Mouse (Mus musculus): ENCODE data around the gene Tada3. TPM values are rescaled to one million over a fixed set of nuclear protein-coding genes. Genes with fewer than 3 reads are reported as not detected.
A peak's percentile ranks its signal among the peaks of the same experiment; 100 is the strongest.

The Tada3 gene
- 43.8 and 49.7 TPM in 2 replicates for polyA plus RNA-seq (2014; fragmentation: Nextera tagmentation; extraction: Ambion mirVana)

DNA sequence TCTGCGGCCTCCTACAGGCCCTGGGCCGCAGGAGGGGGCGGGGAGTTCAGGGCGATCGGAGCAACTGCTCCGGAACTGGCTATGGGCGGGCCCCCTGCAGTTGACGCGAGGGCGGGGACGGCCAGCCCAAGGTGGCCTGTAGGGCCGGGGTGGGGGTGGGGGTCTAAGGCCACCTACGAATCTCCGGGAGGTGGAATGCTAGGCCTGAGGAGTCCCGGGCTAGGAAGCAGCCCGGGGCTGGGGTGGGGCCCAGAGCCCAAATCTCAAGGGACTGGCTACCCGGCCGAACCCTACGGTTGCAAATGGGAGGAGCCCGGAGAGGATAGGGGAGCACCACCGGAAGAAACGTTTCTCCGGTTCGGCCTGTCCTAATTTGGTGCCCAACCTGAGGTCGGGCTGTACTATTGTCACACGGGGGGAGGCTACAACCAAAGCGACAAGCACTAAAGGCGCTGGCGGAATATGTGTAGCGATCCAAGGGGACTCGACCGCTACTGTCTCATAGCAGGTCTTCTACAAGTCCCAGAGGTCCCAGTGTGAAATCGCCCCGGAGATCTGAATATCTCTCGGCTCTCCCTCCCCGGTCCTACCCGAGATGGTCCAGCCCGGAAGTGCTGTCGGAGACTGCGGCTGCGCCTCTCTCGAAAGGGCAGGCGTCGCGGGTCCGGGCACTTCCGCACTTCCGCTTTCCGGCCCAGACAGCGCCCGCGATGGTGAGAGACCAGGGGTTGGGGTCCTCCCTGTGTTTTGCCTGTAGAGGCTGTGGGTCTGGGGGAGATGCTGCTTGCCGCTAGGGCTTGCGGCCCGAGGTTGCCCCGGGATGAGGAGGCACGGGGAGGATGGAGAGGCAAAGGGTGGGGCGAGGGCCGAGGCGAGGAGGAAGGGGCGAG is at the start of gene Tada3, which contains the start of gene Arpc4:
TSS of gene Tada3 (minus strand) at position 388 of the 890 bp plus-strand sequence.
TSS of gene Arpc4 (plus strand) at position 620 of the 890 bp plus-strand sequence.
- Histone ChIP-seq H3K36me3 (ENCODE audit: control insufficient read depth, insufficient read depth, low read length) (peaks cover 31% of the 10 kb centered on the region), H3K27me3 (replicated peaks; ENCODE audit: control insufficient read depth, insufficient read depth, low read length) (no peaks in the 10 kb centered on the region), H3K4me1 (replicated peaks; ENCODE audit: control insufficient read depth, insufficient read depth, low read length) (peaks cover 34% of the 10 kb centered on the region), H3K9me3 (ENCODE audit: control insufficient read depth, low read length) (no peaks in the 10 kb centered on the region), H3K4me2 (peak within 1 kb of the TSS; percentile 79), H3K4me3 (ENCODE audit: low read depth, low read length) (peak within 1 kb of the TSS; percentile 78), H3K27ac (ENCODE audit: low read depth, low read length) (peak within 1 kb of the TSS; percentile 96), H3K9ac (ENCODE audit: low read depth, low read length) (peak within 1 kb of the TSS; percentile 90)
- WGBS, result under 1% methylated on average over 61 of the region's 61 CpGs
- ATAC-seq (replicated peaks; ENCODE audit: low FRiP score), result peak; percentile 90
- DNase-seq (ENCODE audit: low spot score), result peak; percentile 92

DNA sequence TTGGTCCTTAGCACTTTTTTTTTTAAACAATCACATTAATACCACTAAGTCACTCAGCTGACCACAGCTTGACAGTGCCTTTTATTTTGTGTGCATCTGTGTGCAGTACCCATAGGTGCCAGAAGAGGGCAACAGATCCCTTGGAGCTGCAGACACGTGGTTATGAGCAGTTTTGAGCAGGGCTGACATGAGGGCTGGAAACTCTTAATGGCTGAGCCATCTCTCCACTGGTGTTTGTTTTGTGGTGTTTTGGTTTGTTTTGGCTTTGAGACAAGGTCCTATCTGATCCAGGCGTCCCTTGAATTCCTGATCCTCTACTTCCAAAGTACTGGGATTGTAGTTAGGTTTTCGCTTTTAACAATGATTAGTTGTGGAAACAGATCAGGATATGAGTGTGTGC is 49.7 kb upstream of the Tada3 start:
- Histone ChIP-seq H3K4me1 (replicated peaks; ENCODE audit: control insufficient read depth, insufficient read depth, low read length) (no peaks in the 10 kb centered on the region), H3K27ac (ENCODE audit: low read depth, low read length) (no peak overlapping the region), H3K9me3 (ENCODE audit: control insufficient read depth, low read length) (no peaks in the 10 kb centered on the region), H3K9ac (ENCODE audit: low read depth, low read length) (no peak overlapping the region), H3K36me3 (ENCODE audit: control insufficient read depth, insufficient read depth, low read length) (no peaks in the 10 kb centered on the region), H3K27me3 (replicated peaks; ENCODE audit: control insufficient read depth, insufficient read depth, low read length) (no peaks in the 10 kb centered on the region), H3K4me3 (ENCODE audit: low read depth, low read length) (no peak overlapping the region), H3K4me2 (no peak overlapping the region)
- no peak for DNase-seq (ENCODE audit: low spot score)
- ATAC-seq (replicated peaks; ENCODE audit: low FRiP score), result no peak
- 64% methylated on average over 3 of the region's 3 CpGs for WGBS

DNA sequence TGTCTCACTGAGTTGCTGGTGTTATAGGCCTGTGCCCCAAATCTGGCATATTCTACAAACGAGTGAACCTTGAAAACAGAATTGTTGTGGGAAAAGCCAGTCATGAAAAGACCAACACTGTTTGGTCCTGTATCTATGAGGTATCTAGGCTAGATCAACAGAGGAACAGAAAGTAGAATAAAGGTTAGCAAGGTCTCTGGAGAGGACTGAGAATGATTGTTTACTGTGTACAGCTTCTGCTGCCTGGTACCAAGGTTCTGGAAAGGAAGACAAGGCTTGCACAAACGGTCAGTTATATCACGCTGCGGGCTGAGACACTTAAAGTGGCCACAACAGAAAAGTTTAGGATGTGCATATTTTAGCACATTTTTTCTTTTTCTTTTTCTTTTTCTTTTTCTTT is 49.0 kb upstream of the Tada3 start:
- DNase-seq (ENCODE audit: low spot score), result no peak
- no peaks in the 10 kb centered on the region for H3K9me3 ChIP-seq (ENCODE audit: control insufficient read depth, low read length)
- H3K36me3 ChIP-seq (ENCODE audit: control insufficient read depth, insufficient read depth, low read length), result no peaks in the 10 kb centered on the region
- H3K9ac ChIP-seq (ENCODE audit: low read depth, low read length), result no peak overlapping the region
- H3K4me2 ChIP-seq, result no peak overlapping the region
- H3K4me1 ChIP-seq (replicated peaks; ENCODE audit: control insufficient read depth, insufficient read depth, low read length), result no peaks in the 10 kb centered on the region
- H3K27ac ChIP-seq (ENCODE audit: low read depth, low read length), result no peak overlapping the region
- 91% methylated on average over 4 of the region's 4 CpGs for WGBS
- H3K4me3 ChIP-seq (ENCODE audit: low read depth, low read length), result no peak overlapping the region
- no peak for ATAC-seq (replicated peaks; ENCODE audit: low FRiP score)
- H3K27me3 ChIP-seq (replicated peaks; ENCODE audit: control insufficient read depth, insufficient read depth, low read length), result no peaks in the 10 kb centered on the region

DNA sequence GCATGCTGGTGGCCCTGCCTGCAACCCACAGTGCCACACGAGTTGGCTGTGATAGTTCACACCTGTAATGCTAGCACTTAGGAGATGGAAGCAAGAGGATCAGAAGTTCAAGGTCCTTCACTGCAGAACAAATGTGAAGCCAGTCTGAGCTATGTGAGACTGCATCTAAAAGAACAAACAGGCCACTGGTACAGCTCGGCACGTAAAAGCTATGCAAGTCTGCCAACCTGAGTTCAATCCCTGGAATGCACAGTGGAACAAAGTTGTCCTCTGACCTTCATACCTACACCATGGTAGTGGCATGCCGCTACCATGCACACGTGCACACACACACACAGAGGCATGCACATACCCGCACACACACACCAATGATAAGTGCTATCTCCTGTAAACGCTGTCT is 46.5 kb upstream of the Tada3 start:
- H3K36me3 ChIP-seq (ENCODE audit: control insufficient read depth, insufficient read depth, low read length), result no peaks in the 10 kb centered on the region
- ATAC-seq (replicated peaks; ENCODE audit: low FRiP score), result no peak
- no peaks in the 10 kb centered on the region for H3K4me1 ChIP-seq (replicated peaks; ENCODE audit: control insufficient read depth, insufficient read depth, low read length)
- no peak overlapping the region for H3K4me3 ChIP-seq (ENCODE audit: low read depth, low read length)
- no peak overlapping the region for H3K9ac ChIP-seq (ENCODE audit: low read depth, low read length)
- no peaks in the 10 kb centered on the region for H3K9me3 ChIP-seq (ENCODE audit: control insufficient read depth, low read length)
- no peak for DNase-seq (ENCODE audit: low spot score)
- H3K27me3 ChIP-seq (replicated peaks; ENCODE audit: control insufficient read depth, insufficient read depth, low read length), result no peaks in the 10 kb centered on the region
- H3K27ac ChIP-seq (ENCODE audit: low read depth, low read length), result no peak overlapping the region
- H3K4me2 ChIP-seq, result no peak overlapping the region
- 72% methylated on average over 7 of the region's 7 CpGs for WGBS

DNA sequence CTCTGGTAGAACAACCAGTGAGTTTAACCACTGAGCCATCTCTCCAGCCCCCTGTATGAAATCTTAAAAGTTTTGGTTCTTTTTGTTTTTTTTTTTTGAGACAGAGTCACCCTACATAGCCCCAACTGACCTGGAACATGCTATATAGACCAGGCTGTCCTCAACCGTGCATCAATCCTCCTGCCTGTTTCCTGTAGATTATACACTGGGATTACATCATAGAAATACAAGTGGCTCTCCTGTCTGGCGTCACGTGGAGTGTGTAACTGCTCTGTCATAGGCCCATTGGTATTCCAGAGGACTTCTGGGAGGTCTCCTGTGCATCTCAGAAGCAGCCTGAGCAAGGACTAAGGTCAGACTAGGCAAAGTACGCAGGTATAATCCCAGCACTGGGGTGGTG is 45.3 kb upstream of the Tada3 start:
- no peak for ATAC-seq (replicated peaks; ENCODE audit: low FRiP score)
- no peak for DNase-seq (ENCODE audit: low spot score)
- Histone ChIP-seq H3K4me1 (replicated peaks; ENCODE audit: control insufficient read depth, insufficient read depth, low read length) (peaks cover 6% of the 10 kb centered on the region), H3K36me3 (ENCODE audit: control insufficient read depth, insufficient read depth, low read length) (no peaks in the 10 kb centered on the region), H3K4me3 (ENCODE audit: low read depth, low read length) (no peak overlapping the region), H3K9ac (ENCODE audit: low read depth, low read length) (no peak overlapping the region), H3K27ac (ENCODE audit: low read depth, low read length) (no peak overlapping the region), H3K9me3 (ENCODE audit: control insufficient read depth, low read length) (no peaks in the 10 kb centered on the region), H3K4me2 (no peak overlapping the region), H3K27me3 (replicated peaks; ENCODE audit: control insufficient read depth, insufficient read depth, low read length) (no peaks in the 10 kb centered on the region)
- 45% methylated on average over 4 of the region's 4 CpGs for WGBS

DNA sequence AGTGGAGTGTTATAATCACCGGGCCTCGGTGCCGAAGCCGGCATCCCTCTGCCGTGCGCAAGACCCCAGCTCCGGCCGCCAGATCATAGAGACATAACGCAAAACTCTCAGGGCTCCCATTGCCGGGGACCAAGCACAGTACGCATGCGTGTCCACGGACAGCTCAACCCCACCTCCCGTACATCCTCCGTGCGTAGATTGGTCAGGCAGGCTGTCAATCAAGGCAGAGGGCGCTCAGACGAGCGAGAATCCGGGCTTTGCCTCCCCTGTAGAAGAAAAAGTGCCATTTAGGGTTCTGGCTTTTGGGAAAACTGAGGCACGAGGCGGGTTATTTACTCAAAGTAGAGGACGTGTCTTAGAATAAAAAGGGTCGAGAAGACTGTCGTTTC is 41.5 kb upstream of the Tada3 start, which contains the start of gene Rpusd3:
TSS of gene Rpusd3 (minus strand) at position 142 of the 389 bp plus-strand sequence.
- Histone ChIP-seq H3K9ac (ENCODE audit: low read depth, low read length) (peak within 1 kb of the TSS; percentile 90), H3K4me3 (ENCODE audit: low read depth, low read length) (peak within 1 kb of the TSS; percentile 78), H3K27me3 (replicated peaks; ENCODE audit: control insufficient read depth, insufficient read depth, low read length) (no peaks in the 10 kb centered on the region), H3K9me3 (ENCODE audit: control insufficient read depth, low read length) (no peaks in the 10 kb centered on the region), H3K36me3 (ENCODE audit: control insufficient read depth, insufficient read depth, low read length) (no peaks in the 10 kb centered on the region; the same call in 1 of the 2 replicates), H3K27ac (ENCODE audit: low read depth, low read length) (peak within 1 kb of the TSS; percentile 38; the same call in 1 of the 2 replicates), H3K4me2 (peak within 1 kb of the TSS; percentile 99), H3K4me1 (replicated peaks; ENCODE audit: control insufficient read depth, insufficient read depth, low read length) (peaks cover 13% of the 10 kb centered on the region)
- WGBS, result under 1% methylated on average over 25 of the region's 25 CpGs
- peak; percentile 97 for ATAC-seq (replicated peaks; ENCODE audit: low FRiP score)
- DNase-seq (ENCODE audit: low spot score), result peak; percentile 90

DNA sequence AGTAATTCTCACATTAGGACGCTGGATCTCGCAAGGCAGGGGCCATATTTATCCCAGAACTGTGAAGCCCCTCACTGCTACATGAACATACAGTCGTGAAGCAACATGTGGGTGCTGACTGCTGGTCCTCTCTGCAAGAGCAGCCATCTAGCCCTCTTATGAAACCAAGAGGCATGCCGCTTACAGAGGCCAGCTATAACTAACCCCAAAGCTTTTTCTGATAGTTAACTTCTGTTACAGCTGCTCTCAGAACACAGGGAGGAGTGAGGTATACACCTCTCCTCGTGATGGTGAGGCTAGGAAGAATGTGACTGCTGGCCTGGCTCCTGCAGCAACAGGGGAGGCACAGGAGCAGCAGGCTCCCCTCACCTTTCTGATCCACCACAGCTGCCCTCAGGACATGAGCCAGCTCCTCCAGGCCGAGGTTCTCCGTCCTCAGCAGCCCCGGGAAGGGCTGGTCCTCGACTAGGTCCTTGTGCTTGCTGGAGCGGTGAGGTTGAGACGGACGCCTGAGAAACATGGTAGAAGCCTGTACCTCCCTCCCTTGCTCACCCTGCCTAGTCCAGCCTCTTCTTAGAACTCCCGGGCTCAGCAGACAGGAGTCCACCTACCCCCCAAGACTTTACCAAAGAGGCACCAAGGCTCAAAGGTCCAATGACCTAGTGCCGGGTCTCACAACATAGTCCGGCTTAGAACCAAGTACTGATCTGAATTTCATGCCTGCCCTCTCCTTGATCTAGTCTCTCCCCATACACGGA is 40.9 kb upstream of the Tada3 start:
- Histone ChIP-seq H3K27me3 (replicated peaks; ENCODE audit: control insufficient read depth, insufficient read depth, low read length) (no peaks in the 10 kb centered on the region), H3K4me2 (peak overlapping the region; percentile 99), H3K4me1 (replicated peaks; ENCODE audit: control insufficient read depth, insufficient read depth, low read length) (peaks cover 13% of the 10 kb centered on the region), H3K36me3 (ENCODE audit: control insufficient read depth, insufficient read depth, low read length) (no peaks in the 10 kb centered on the region; the same call in 1 of the 2 replicates), H3K27ac (ENCODE audit: low read depth, low read length) (peak overlapping the region; percentile 38; the same call in 1 of the 2 replicates), H3K4me3 (ENCODE audit: low read depth, low read length) (peak overlapping the region; percentile 78), H3K9me3 (ENCODE audit: control insufficient read depth, low read length) (no peaks in the 10 kb centered on the region), H3K9ac (ENCODE audit: low read depth, low read length) (peak overlapping the region; percentile 90)
- WGBS, result 14% methylated on average over 16 of the region's 16 CpGs
- ATAC-seq (replicated peaks; ENCODE audit: low FRiP score) (peak; percentile 65), DNase-seq (ENCODE audit: low spot score) (peak; percentile 59)

DNA sequence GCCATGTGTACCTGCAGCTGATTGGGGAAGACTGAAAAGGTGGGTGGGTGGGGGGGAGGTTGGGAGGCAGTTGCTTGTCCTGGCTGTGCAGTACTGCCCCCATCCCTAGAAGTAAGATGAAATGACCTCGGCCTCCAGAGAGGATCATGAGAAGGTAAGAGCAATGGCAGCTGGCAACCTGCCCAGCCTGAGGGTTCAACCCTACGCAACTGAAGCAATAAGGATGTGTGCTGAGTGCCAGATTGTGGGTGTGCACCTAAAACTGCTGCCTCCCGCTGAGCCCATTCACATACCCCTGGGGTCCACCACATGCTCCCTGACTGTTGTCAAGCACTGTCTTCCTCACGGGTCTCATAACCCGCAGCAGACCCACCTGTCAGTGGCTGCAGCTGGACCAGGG is 38.7 kb upstream of the Tada3 start:
- WGBS, result 84% methylated on average over 5 of the region's 5 CpGs
- H3K9me3 ChIP-seq (ENCODE audit: control insufficient read depth, low read length), result no peaks in the 10 kb centered on the region
- ATAC-seq (replicated peaks; ENCODE audit: low FRiP score) (no peak), DNase-seq (ENCODE audit: low spot score) (no peak)
- H3K4me3 ChIP-seq (ENCODE audit: low read depth, low read length), result no peak overlapping the region
- peaks cover 2% of the 10 kb centered on the region; the same call in 1 of the 2 replicates for H3K36me3 ChIP-seq (ENCODE audit: control insufficient read depth, insufficient read depth, low read length)
- H3K9ac ChIP-seq (ENCODE audit: low read depth, low read length), result no peak overlapping the region
- no peak overlapping the region for H3K27ac ChIP-seq (ENCODE audit: low read depth, low read length)
- peaks cover 13% of the 10 kb centered on the region for H3K4me1 ChIP-seq (replicated peaks; ENCODE audit: control insufficient read depth, insufficient read depth, low read length)
- no peaks in the 10 kb centered on the region for H3K27me3 ChIP-seq (replicated peaks; ENCODE audit: control insufficient read depth, insufficient read depth, low read length)
- H3K4me2 ChIP-seq, result no peak overlapping the region
